Mouse (Mus musculus): ENCODE data around the gene Lnpk. TPM values are rescaled to one million over a fixed set of nuclear protein-coding genes. Genes with fewer than 3 reads are reported as not detected.

Lnpk gene
- 21.6 and 22.6 TPM in 2 replicates for polyA plus RNA-seq (2015; fragmentation: Nextera tagmentation; extraction: Ambion mirVana)

GRCm38 (mm10) chr2:74578843-74579489 lies at the start of gene Lnpk:
Lnpk (minus strand) TSS chr2:74579435.
- no peaks in the 10 kb centered on the region for H3K36me3 ChIP-seq
- H3K27ac ChIP-seq = peak within 1 kb of the TSS; percentile 84
- H3K27me3 ChIP-seq = no peaks in the 10 kb centered on the region
- WGBS = under 1% methylated on average over 34 of the region's 34 CpGs
- peak within 1 kb of the TSS; percentile 72 for H3K4me2 ChIP-seq
- H3K4me1 ChIP-seq = peaks cover 9% of the 10 kb centered on the region
- peak; percentile 100 for ATAC-seq (replicated peaks; ENCODE audit: low FRiP score)
- H3K4me3 ChIP-seq (replicated peaks) = peak within 1 kb of the TSS; percentile 94
- no peaks in the 10 kb centered on the region for H3K9me3 ChIP-seq (replicated peaks)
- peak within 1 kb of the TSS; percentile 91 for H3K9ac ChIP-seq

- no peak overlapping the region for H3K4me2 ChIP-seq
- no peaks in the 10 kb centered on the region for H3K36me3 ChIP-seq
- no peak for ATAC-seq (replicated peaks; ENCODE audit: low FRiP score)
- no peak overlapping the region for H3K4me3 ChIP-seq (replicated peaks)
- H3K9me3 ChIP-seq (replicated peaks) = no peaks in the 10 kb centered on the region
- no peak overlapping the region for H3K9ac ChIP-seq
- H3K27ac ChIP-seq = no peak overlapping the region
- no peaks in the 10 kb centered on the region for H3K4me1 ChIP-seq
- no peaks in the 10 kb centered on the region for H3K27me3 ChIP-seq
- 87% methylated on average over 10 of the region's 10 CpGs for WGBS
Observed at GRCm38 (mm10) chr2:74620368-74620767, 41.1 kb upstream of the Lnpk start.

GRCm38 (mm10) chr2:74619676-74620246 lies 40.5 kb upstream of the Lnpk start:
- Histone ChIP-seq H3K4me3 (replicated peaks) (no peak overlapping the region), H3K36me3 (no peaks in the 10 kb centered on the region), H3K27ac (no peak overlapping the region), H3K9me3 (replicated peaks) (no peaks in the 10 kb centered on the region), H3K9ac (no peak overlapping the region), H3K4me1 (no peaks in the 10 kb centered on the region), H3K27me3 (no peaks in the 10 kb centered on the region), H3K4me2 (no peak overlapping the region)
- WGBS = 88% methylated on average over 3 of the region's 3 CpGs
- ATAC-seq (replicated peaks; ENCODE audit: low FRiP score) = no peak

- 77% methylated on average over 9 of the region's 9 CpGs for WGBS
- no peaks in the 10 kb centered on the region for H3K9me3 ChIP-seq (replicated peaks)
- no peaks in the 10 kb centered on the region for H3K4me1 ChIP-seq
- H3K27ac ChIP-seq = no peak overlapping the region
- no peak overlapping the region for H3K4me2 ChIP-seq
- no peaks in the 10 kb centered on the region for H3K36me3 ChIP-seq
- ATAC-seq (replicated peaks; ENCODE audit: low FRiP score) = no peak
- H3K27me3 ChIP-seq = no peaks in the 10 kb centered on the region
- no peak overlapping the region for H3K9ac ChIP-seq
- no peak overlapping the region for H3K4me3 ChIP-seq (replicated peaks)
Observed at GRCm38 (mm10) chr2:74617706-74618105, 38.5 kb upstream of the Lnpk start.

- Histone ChIP-seq H3K4me1 (no peaks in the 10 kb centered on the region), H3K9ac (no peak overlapping the region), H3K27me3 (no peaks in the 10 kb centered on the region), H3K27ac (no peak overlapping the region), H3K4me2 (no peak overlapping the region), H3K4me3 (replicated peaks) (no peak overlapping the region), H3K36me3 (no peaks in the 10 kb centered on the region), H3K9me3 (replicated peaks) (no peaks in the 10 kb centered on the region)
- 87% methylated on average over 4 of the region's 4 CpGs for WGBS
- no peak for ATAC-seq (replicated peaks; ENCODE audit: low FRiP score)
Observed at GRCm38 (mm10) chr2:74611406-74611805, 32.2 kb upstream of the Lnpk start.

GRCm38 (mm10) chr2:74609350-74609749 lies 30.1 kb upstream of the Lnpk start:
- no peak overlapping the region for H3K27ac ChIP-seq
- no peak overlapping the region for H3K4me3 ChIP-seq (replicated peaks)
- no peak overlapping the region for H3K9ac ChIP-seq
- no peaks in the 10 kb centered on the region for H3K27me3 ChIP-seq
- H3K4me1 ChIP-seq = no peaks in the 10 kb centered on the region
- no peaks in the 10 kb centered on the region for H3K36me3 ChIP-seq
- no peak for ATAC-seq (replicated peaks; ENCODE audit: low FRiP score)
- H3K9me3 ChIP-seq (replicated peaks) = no peaks in the 10 kb centered on the region
- H3K4me2 ChIP-seq = no peak overlapping the region

- WGBS = 83% methylated on average over 5 of the region's 5 CpGs
Observed at GRCm38 (mm10) chr2:74606087-74606760, 27.0 kb upstream of the Lnpk start.

GRCm38 (mm10) chr2:74604011-74604410 lies 24.8 kb upstream of the Lnpk start:
- H3K4me2 ChIP-seq = no peak overlapping the region
- H3K27ac ChIP-seq = no peak overlapping the region
- no peaks in the 10 kb centered on the region for H3K4me1 ChIP-seq
- no peaks in the 10 kb centered on the region for H3K36me3 ChIP-seq
- H3K9ac ChIP-seq = no peak overlapping the region
- 58% methylated on average over 3 of the region's 3 CpGs for WGBS
- no peaks in the 10 kb centered on the region for H3K9me3 ChIP-seq (replicated peaks)
- no peaks in the 10 kb centered on the region for H3K27me3 ChIP-seq
- H3K4me3 ChIP-seq (replicated peaks) = no peak overlapping the region
- ATAC-seq (replicated peaks; ENCODE audit: low FRiP score) = no peak

More at GRCm38 (mm10) chr2:74606087-74606760, 27.0 kb upstream of the Lnpk start:
- no peaks in the 10 kb centered on the region for H3K9me3 ChIP-seq (replicated peaks)
- H3K4me2 ChIP-seq = no peak overlapping the region
- no peaks in the 10 kb centered on the region for H3K36me3 ChIP-seq
- ATAC-seq (replicated peaks; ENCODE audit: low FRiP score) = no peak
- H3K27ac ChIP-seq = no peak overlapping the region
- no peaks in the 10 kb centered on the region for H3K4me1 ChIP-seq
- no peaks in the 10 kb centered on the region for H3K27me3 ChIP-seq
- H3K4me3 ChIP-seq (replicated peaks) = no peak overlapping the region
- H3K9ac ChIP-seq = no peak overlapping the region

- ATAC-seq (replicated peaks; ENCODE audit: low FRiP score) = no peak
Observed at GRCm38 (mm10) chr2:74602483-74602882, 23.2 kb upstream of the Lnpk start.

GRCm38 (mm10) chr2:74597169-74597568 lies 17.9 kb upstream of the Lnpk start:
- Histone ChIP-seq H3K27ac (no peak overlapping the region), H3K36me3 (no peaks in the 10 kb centered on the region), H3K27me3 (no peaks in the 10 kb centered on the region), H3K4me1 (no peaks in the 10 kb centered on the region), H3K4me3 (replicated peaks) (no peak overlapping the region), H3K9me3 (replicated peaks) (0 out of 2 replicates have a peak, but pooled peaks cover 5% of the 10 kb centered on the region), H3K9ac (no peak overlapping the region), H3K4me2 (no peak overlapping the region)
- ATAC-seq (replicated peaks; ENCODE audit: low FRiP score) = no peak
- WGBS = 71% methylated on average over 3 of the region's 3 CpGs

More at GRCm38 (mm10) chr2:74602483-74602882, 23.2 kb upstream of the Lnpk start:
- Histone ChIP-seq H3K4me2 (no peak overlapping the region), H3K9me3 (replicated peaks) (0 out of 2 replicates have a peak, but pooled peaks cover 5% of the 10 kb centered on the region), H3K9ac (no peak overlapping the region), H3K4me3 (replicated peaks) (no peak overlapping the region), H3K4me1 (no peaks in the 10 kb centered on the region), H3K27ac (no peak overlapping the region), H3K27me3 (no peaks in the 10 kb centered on the region), H3K36me3 (no peaks in the 10 kb centered on the region)
- WGBS = 78% methylated on average over 5 of the region's 5 CpGs

- H3K4me1 ChIP-seq = no peaks in the 10 kb centered on the region
- ATAC-seq (replicated peaks; ENCODE audit: low FRiP score) = no peak
- no peaks in the 10 kb centered on the region for H3K27me3 ChIP-seq
- H3K27ac ChIP-seq = no peak overlapping the region
- H3K36me3 ChIP-seq = no peaks in the 10 kb centered on the region
- no peak overlapping the region for H3K4me3 ChIP-seq (replicated peaks)
- 0 out of 2 replicates have a peak, but pooled peaks cover 5% of the 10 kb centered on the region for H3K9me3 ChIP-seq (replicated peaks)
- H3K9ac ChIP-seq = no peak overlapping the region
- H3K4me2 ChIP-seq = no peak overlapping the region
Observed at GRCm38 (mm10) chr2:74596094-74596493, 16.9 kb upstream of the Lnpk start.

GRCm38 (mm10) chr2:74578146-74578842 lies 941 bp downstream of the Lnpk start:
- WGBS = under 1% methylated on average over 55 of the region's 55 CpGs
- ATAC-seq (replicated peaks; ENCODE audit: low FRiP score) = peak; percentile 85
- H3K27ac ChIP-seq = peak overlapping the region; percentile 84

More at GRCm38 (mm10) chr2:74578146-74578842, 941 bp downstream of the Lnpk start:
- no peaks in the 10 kb centered on the region for H3K36me3 ChIP-seq
- H3K4me2 ChIP-seq = peak overlapping the region; percentile 72
- peak overlapping the region; percentile 94 for H3K4me3 ChIP-seq (replicated peaks)
- peaks cover 9% of the 10 kb centered on the region for H3K4me1 ChIP-seq
- H3K27me3 ChIP-seq = no peaks in the 10 kb centered on the region
- H3K9ac ChIP-seq = peak overlapping the region; percentile 91
- H3K9me3 ChIP-seq (replicated peaks) = no peaks in the 10 kb centered on the region

Data from kidney, embryonic 15.5 days (tissue).